Mouse (Mus musculus) adipose tissue, adult 10 weeks (tissue): Measurements from ENCODE around the gene Guca1b. TPM values are rescaled to one million over a fixed set of nuclear protein-coding genes. Genes with fewer than 3 reads are reported as not detected.

ENCODE experiments used
- polyA plus RNA-seq: library from polyadenylated mRNA; stranded (reverse); fragments of 350-450 nt; fragmentation: Illumina TruSeq; extraction: RNeasy Lipid Tissue Mini Kit (QIAGEN cat#74804); gene quantifications from one replicate; pipeline ENCODE4 v1.2.3, GENCODE M21; 2014; ENCODE audit warnings: low read depth, low replicate concordance

Gene Guca1b
- 1.5 TPM for polyA plus RNA-seq

DNA sequence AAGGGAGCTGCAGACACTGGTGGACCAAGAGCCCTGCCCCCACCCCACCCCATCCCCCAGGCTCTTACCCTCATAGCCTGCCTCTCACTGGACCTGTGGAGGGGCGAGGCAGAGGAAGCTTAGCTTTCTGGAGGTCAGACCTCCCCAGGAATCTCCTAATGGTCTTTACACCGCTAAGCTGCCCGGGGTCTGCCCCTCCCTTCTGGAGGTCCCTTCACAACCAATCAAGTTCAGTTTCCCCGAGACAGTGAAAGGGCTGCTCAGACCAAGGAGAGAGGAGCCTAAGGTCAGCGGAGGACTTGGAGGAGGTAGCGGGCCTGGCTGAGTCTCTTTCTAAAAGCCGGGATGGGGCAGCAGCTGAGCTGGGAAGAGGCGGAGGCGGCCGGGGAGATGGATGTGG, at the start of gene Guca1b:
Gene Guca1b (plus strand): TSS at position 249 of the 400 bp plus-strand sequence.

GRCm38 (mm10) chr17:47368401-47369086, 16.6 kb upstream of the Guca1b start, which contains the start of gene Mrps10:
Mrps10 (plus strand) TSS chr17:47368887.

GRCm38 (mm10) chr17:47400451-47400850, 15.3 kb downstream of the Guca1b start, which contains the start of gene Guca1a:
Guca1a (minus strand) TSS chr17:47400584.

DNA sequence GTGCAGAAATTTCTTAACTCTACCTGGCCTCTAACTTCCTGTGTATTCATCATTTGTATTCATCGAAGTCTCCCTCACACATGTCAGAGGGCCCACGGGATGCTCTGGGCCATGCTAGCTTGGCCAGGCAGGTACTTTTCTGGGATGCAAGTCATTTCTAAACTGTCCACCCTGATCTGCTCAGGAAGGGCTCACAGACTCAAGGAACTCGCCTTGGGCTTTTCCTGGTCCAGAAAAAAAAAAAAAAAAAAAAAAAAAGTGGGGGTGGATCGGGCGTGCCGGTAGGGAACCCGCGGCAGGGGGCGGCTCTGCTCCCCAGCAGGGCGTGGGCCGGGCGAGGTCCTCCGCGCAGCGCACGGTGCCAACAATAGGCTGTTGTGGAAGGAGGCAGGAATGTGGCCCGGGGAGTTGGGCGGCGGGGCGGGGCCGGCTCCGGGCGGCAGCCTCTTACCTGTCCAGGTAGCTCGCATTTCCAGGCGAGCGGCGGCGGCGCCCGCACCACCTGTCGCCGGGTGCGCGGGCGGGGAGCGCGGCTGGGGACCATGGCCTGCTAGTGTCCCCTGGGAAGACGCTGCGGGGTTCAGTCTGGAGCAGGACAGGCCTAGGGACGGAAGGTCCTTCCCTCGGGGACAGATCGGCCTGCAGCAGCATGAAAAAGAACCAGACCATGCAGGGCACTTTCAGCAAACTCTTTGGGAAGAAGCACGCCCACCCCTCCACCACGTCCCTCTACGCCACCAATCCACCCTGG, 51.1 kb downstream of the Guca1b start, which contains the start of gene AI661453:
Gene AI661453 (plus strand): TSS at position 460 of the 751 bp plus-strand sequence.

DNA sequence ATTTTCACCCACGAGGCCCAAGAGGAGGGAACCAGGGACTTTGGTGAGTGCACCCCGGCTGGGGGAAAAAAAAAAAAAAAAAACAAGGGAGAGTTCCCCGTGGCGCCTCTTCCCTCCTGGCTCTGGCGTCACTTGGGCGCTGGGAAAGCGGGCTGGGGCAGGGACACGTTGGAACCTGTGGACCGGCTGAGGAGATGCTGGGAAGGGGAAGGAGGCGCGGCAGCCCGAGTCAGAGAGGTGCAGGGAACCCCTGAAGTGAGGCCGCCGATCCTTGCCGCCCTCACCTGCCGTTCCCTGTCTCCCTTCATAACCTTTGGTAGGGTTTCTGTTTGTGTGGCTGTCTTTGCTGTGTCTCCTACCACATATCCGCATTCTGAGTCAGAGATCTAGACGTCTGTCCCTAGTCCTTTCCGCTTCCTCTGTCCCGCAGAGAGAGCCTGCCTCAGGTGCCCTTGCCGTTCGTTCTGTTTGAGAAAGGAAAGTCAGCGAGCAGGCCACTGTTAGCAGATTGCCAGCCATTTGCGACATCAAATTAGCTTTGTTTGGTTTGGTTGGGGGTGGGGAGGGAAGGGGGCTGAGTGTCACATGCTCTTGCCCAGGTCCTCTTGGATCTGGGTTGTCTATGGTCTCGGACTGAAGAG, 51.8 kb downstream of the Guca1b start, which contains the start of gene 1700001C19Rik:
Gene 1700001C19Rik (minus strand): TSS at position 470 of the 641 bp plus-strand sequence.

Other genes with a start within 250 kb of the Guca1b start
- 40.7 TPM for gene Mrps10, start 16.5 kb upstream of the Guca1b start, polyA plus RNA-seq
- gene Guca1a, start 15.2 kb downstream of the Guca1b start, polyA plus RNA-seq, result 0.91 TPM
- gene AI661453, start 51.2 kb downstream of the Guca1b start, polyA plus RNA-seq, result 3.6 TPM
- gene 1700001C19Rik, start 52.0 kb downstream of the Guca1b start, polyA plus RNA-seq, result 16.0 TPM
- gene Taf8, start 116.9 kb downstream of the Guca1b start, polyA plus RNA-seq, result 18.3 TPM
- 104 TPM for gene Ccnd3, start 119.7 kb downstream of the Guca1b start, polyA plus RNA-seq
- 6.9 TPM for gene Bysl, start 226.1 kb downstream of the Guca1b start, polyA plus RNA-seq
- 27.5 TPM for gene Med20, start 226.2 kb downstream of the Guca1b start, polyA plus RNA-seq
- gene Gm20517, start 226.2 kb downstream of the Guca1b start, polyA plus RNA-seq, result 0.41 TPM
- 7.2 TPM for gene Usp49, start 245.3 kb downstream of the Guca1b start, polyA plus RNA-seq